Mouse (Mus musculus): ENCODE measurements around the gene Itga3.

- TF ChIP-seq CTCF (IDR thresholded peaks at IDR 0.05; ENCODE audit: control insufficient read depth, insufficient read depth, insufficient read length) (no peak), MAX (IDR thresholded peaks at IDR 0.05) (no peak), MYOD1 (IDR thresholded peaks at IDR 0.05; ENCODE audit: control insufficient read depth, insufficient read length, low read depth) (no peak), CEBPB (IDR thresholded peaks at IDR 0.05; ENCODE audit: low read depth) (no peak)
These were observed 44.0 kb upstream of the Itga3 start for GRCm38 (mm10) chr11:95120633-95121020.
